Mouse (Mus musculus) mature B cell (primary cell): ENCODE data around the gene Amd2.

Experiments used
- in situ Hi-C: fragments of 300-500 bp; cut with MboI; formaldehyde crosslinking; loops from 2 replicates; pipeline ENCODE4 v1.14.3; 2019

Amd2 gene

DNA sequence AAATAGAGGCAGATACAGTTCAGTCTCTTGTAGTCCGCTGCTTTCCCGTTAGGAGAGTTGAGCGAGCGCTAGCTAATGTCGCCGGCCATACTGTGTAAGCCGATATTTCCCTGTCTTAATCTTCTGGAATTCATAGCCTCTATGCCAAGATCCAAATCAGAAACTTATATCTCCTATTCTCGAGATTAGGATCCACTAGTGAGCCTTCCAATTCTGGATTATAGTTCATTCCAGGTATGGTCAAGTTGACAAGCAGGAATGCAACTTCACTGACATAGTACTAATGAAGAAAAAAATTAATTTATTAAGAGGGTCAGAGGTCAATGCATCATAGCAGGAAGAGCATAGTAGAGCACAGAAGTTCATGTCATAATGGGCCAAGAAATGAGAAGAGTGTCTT, at the start of gene Amd2:
Gene Amd2 (minus strand): TSS at position 101 of the 400 bp plus-strand sequence.
- in situ Hi-C loops = no loop called here

DNA sequence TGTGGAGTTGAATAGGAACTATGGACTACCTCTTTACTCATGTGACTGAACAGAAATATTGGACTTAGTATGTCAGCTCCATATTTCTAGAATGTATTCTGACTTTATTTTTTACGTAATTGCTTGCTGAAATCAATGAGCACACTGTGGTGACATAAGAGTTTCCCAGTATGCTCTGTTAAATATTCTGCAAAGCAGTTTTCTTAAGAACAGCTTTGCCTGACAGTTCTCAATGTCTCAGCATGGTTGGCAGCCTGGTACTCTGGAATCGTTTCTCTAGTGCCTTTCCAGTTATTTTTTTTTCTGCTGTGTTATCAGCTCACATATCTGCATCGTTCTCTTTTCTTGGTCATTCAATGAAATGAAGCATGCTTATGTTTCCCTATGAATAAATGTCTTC, 49.6 kb upstream of the Amd2 start:
- in situ Hi-C loops = no loop called here

DNA sequence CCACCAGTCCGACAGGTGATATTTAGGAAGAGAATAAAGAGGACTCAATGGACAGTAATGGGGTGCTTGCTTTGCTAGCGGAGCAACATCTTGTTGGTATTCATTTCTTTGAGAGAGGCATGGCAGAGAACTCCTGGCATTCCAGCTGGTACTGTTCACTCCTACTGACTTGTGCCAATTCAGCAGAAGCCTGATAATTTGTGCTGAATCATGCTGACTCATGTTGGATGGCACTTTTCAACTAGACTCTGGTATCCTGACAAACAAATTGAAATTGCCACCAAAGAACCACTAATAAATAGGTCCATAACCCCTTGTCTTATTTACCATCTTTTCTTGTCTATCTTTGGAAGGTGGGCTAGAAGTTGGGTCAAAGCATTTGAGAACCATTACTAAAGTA, 25.9 kb upstream of the Amd2 start:
- in situ Hi-C loops = no loop called here

DNA sequence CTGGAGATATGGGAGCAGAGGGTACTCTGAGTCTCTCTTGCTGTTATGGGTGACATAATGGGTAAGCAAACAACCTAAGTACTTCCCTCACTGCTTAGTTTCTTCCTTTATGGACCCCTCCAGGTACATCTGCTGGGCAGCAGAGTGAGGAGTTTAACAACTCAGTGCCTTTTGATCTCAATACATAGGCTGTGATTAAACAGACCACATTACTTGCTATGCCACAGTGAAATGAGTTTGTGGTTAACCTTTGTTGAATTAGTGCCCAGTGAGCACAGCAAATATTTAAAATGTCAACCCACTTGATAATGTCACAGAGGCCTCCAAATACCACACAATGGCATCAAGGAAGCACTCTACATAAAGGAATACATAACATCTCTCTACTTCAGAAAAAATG, 2.6 kb upstream of the Amd2 start:
- in situ Hi-C loops = no loop called here
